Mouse (Mus musculus) spleen, adult 18-20 months (tissue): Measurements from ENCODE around the gene Plcb4.
"Not testable (repeated sequence)": the region's sequence is repeated elsewhere in the genome, so short reads cannot be mapped to it uniquely, and the experiment has no call there.

Source experiments
- DNase-seq, 2 experiments: peaks; one replicate each; pipeline ENCODE4 v3.0.0; 2022; ENCODE audit warnings: mixed read lengths in 2 of 2

Plcb4 gene

GRCm38 (mm10) chr2:135894582-135894981 lies 235.8 kb downstream of the Plcb4 start:
- no peak for DNase-seq

GRCm38 (mm10) chr2:135898025-135898424 lies 239.2 kb downstream of the Plcb4 start:
- DNase-seq = no peak

GRCm38 (mm10) chr2:135899931-135900330 lies 241.1 kb downstream of the Plcb4 start:
- not testable (repeated sequence) for DNase-seq

GRCm38 (mm10) chr2:135901015-135901414 lies 242.2 kb downstream of the Plcb4 start:
- DNase-seq = no peak

- DNase-seq = no peak
These were observed 245.5 kb downstream of the Plcb4 start for GRCm38 (mm10) chr2:135904262-135904661.

- DNase-seq = no peak
These were observed 246.0 kb downstream of the Plcb4 start for GRCm38 (mm10) chr2:135904791-135905190.

GRCm38 (mm10) chr2:135914343-135915261 lies 255.8 kb downstream of the Plcb4 start:
- DNase-seq = no peak

GRCm38 (mm10) chr2:135915928-135916327 lies 257.1 kb downstream of the Plcb4 start:
- DNase-seq = no peak

GRCm38 (mm10) chr2:135917000-135917399 lies 258.2 kb downstream of the Plcb4 start:
- DNase-seq = no peak

GRCm38 (mm10) chr2:135918116-135918515 lies 259.3 kb downstream of the Plcb4 start:
- no peak for DNase-seq

GRCm38 (mm10) chr2:135919641-135920040 lies 260.8 kb downstream of the Plcb4 start:
- no peak for DNase-seq

- DNase-seq = peak in 1 of 2 experiments; percentile 13
These were observed 268.0 kb downstream of the Plcb4 start for GRCm38 (mm10) chr2:135926660-135927343.

GRCm38 (mm10) chr2:135929021-135929720 lies 270.4 kb downstream of the Plcb4 start:
- no peak for DNase-seq

GRCm38 (mm10) chr2:135930696-135931095 lies 271.9 kb downstream of the Plcb4 start:
- no peak for DNase-seq

- DNase-seq = no peak
These were observed 273.8 kb downstream of the Plcb4 start for GRCm38 (mm10) chr2:135932569-135932968.

GRCm38 (mm10) chr2:135936376-135936775 lies 277.6 kb downstream of the Plcb4 start:
- DNase-seq = no peak

GRCm38 (mm10) chr2:135937646-135938045 lies 278.8 kb downstream of the Plcb4 start:
- DNase-seq = no peak

GRCm38 (mm10) chr2:135939933-135940332 lies 281.1 kb downstream of the Plcb4 start:
- DNase-seq = no peak

- DNase-seq = no peak
These were observed 289.0 kb downstream of the Plcb4 start for GRCm38 (mm10) chr2:135947839-135948238.

- no peak for DNase-seq
These were observed 296.1 kb downstream of the Plcb4 start for GRCm38 (mm10) chr2:135954760-135955548.

GRCm38 (mm10) chr2:135955796-135956195 lies 297.0 kb downstream of the Plcb4 start:
- DNase-seq = no peak

- peak in 1 of 2 experiments; percentile 47 for DNase-seq
These were observed 298.9 kb downstream of the Plcb4 start for GRCm38 (mm10) chr2:135957689-135958088.
